ENCODE assay signal across 8 mouse cellular contexts in the genomic region with DNA sequence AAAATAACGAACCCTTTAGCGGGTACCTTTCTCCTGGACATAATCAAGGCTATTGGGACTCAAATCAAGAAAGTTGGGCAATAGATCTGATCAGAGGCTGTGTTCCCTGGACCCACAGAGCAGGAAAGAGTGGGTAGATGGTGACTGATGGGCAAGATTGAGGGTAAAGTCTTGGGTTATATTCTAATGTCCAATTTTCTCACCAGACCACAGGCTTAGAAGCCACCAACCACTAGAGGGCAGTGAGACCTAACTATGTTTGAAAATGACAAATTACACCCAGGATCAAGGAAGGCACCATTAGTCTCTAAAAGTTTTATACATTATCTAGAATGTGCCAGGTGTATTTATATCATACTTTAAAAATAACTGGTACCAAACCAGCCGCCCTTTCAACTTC.
DNase-seq lines count a peak whose midpoint lies in the region; ATAC-seq and TF ChIP-seq lines count a peak whose summit lies in the region.

No protein-coding gene starts in this region.

- no peak overlapping the region for H3K27ac ChIP-seq in gastrocnemius, adult 2 months
- H3K27ac ChIP-seq in neural tube, embryonic 15.5 days (replicated peaks), result no peak overlapping the region

- peak; percentile 61 for ATAC-seq in neural tube, embryonic 15.5 days (ENCODE audit: low FRiP score)

- H3K9me3 ChIP-seq in neural tube, embryonic 15.5 days (replicated peaks), result no peaks in the 10 kb centered on the region

- intact Hi-C loops in gastrocnemius, adult 2 months (cut with DNase I), result loop anchor here (10.0 kb wide), 1 partner anchor 342 kb away; a partner anchor contains a TSS

- no peak overlapping the region for H3K4me2 ChIP-seq in neural tube, embryonic 15.5 days

- no peaks in the 10 kb centered on the region for H3K4me1 ChIP-seq in neural tube, embryonic 15.5 days

- no peaks in the 10 kb centered on the region for H3K27me3 ChIP-seq in neural tube, embryonic 15.5 days (replicated peaks)

- no peaks in the 10 kb centered on the region for H3K36me3 ChIP-seq in neural tube, embryonic 15.5 days

- H3K9ac ChIP-seq in neural tube, embryonic 15.5 days (replicated peaks), result no peak overlapping the region

- no peak for DNase-seq in gastrocnemius, adult 2 months
- DNase-seq in gastrocnemius, adult 18-20 months (ENCODE audit: low spot score), result no peak
- peak; percentile 36 for DNase-seq in right cerebral cortex, postnatal 4 days
- no peak for DNase-seq in right cerebral cortex, adult 18-20 months
- peak; percentile 79 for DNase-seq in cerebellum, postnatal 14 days
- peak; percentile 34 to 39 for DNase-seq in kidney, postnatal 4 days
- DNase-seq in ovary, postnatal 14 days (ENCODE audit: low spot score), result no peak

- WGBS in neural tube, embryonic 15.5 days, result 82% methylated on average over 3 of the region's 3 CpGs

- peak; percentile 55 for TF ChIP-seq CTCF in gastrocnemius, adult 2 months (IDR thresholded peaks at IDR 0.05)

- no peak overlapping the region for H3K4me3 ChIP-seq in gastrocnemius, adult 2 months
- H3K4me3 ChIP-seq in neural tube, embryonic 15.5 days (replicated peaks), result no peak overlapping the region

Comparison
In these comparisons a context has a peak if more than half of its experiments do, and no peak if none do; other contexts are left out.
1. DNase-seq: peak in right cerebral cortex, postnatal 4 days (single experiment), cerebellum, postnatal 14 days (2 of 2) and kidney, postnatal 4 days (2 of 2); none in gastrocnemius, adult 2 months (single experiment), gastrocnemius, adult 18-20 months (single experiment), right cerebral cortex, adult 18-20 months (single experiment) and ovary, postnatal 14 days (single experiment).